Mouse (Mus musculus): ENCODE measurements around the gene Cdca7l. TPM values are rescaled to one million over a fixed set of nuclear protein-coding genes. Genes with fewer than 3 reads are reported as not detected.
"Not testable (repeated sequence)": the region's sequence is repeated elsewhere in the genome, so short reads cannot be mapped to it uniquely, and the experiment has no call there.

The Cdca7l gene
- total and polyA plus RNA-seq, 3 experiments, result 30.6 to 56.6 (median 55.1) TPM

DNA sequence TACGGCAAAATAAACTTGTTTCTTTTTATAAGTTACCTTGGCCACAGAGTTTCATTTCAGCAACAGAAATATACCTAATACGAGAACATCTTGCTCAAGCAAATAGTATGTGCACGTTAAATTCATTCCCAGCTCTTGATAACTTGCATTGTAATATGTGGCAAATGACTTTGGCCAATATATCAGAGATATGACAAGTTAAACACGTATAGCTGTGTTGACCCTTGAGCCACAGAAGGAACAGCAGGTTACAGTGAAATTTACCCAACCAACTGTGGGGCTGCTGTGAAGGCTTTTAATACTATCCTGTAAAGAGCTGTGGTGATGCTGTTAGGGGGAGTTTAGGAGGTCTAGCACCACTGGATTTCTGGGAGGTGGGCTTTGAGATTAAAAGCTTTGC lies 96.7 kb downstream of the Cdca7l start:
- in situ Hi-C loops (cut with MboI; ENCODE audit: low pct_ligation_motif_present, low pct_unique_long_range_greater_than_20kb, low sequenced_read_pairs); dilution Hi-C loops (cut with MboI; ENCODE audit: extremely low pct_ligation_motif_present, extremely low pct_unique_long_range_greater_than_20kb, low sequenced_read_pairs): not testable (repeated sequence)

DNA sequence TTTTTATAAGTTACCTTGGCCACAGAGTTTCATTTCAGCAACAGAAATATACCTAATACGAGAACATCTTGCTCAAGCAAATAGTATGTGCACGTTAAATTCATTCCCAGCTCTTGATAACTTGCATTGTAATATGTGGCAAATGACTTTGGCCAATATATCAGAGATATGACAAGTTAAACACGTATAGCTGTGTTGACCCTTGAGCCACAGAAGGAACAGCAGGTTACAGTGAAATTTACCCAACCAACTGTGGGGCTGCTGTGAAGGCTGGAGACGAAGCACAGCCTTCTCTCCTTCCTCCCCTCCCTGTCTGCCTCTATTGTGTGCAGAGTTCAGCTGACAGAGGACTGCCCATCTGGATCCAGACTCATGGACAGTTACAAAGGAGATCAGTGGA lies 97.3 kb downstream of the Cdca7l start:
- dilution Hi-C loops (cut with MboI; ENCODE audit: extremely low pct_ligation_motif_present, extremely low pct_unique_long_range_greater_than_20kb, low sequenced_read_pairs); H3K27me3 ChIP-seq (replicated peaks); H3K9me3 ChIP-seq (replicated peaks; ENCODE audit: low read length); H3K36me3 ChIP-seq (replicated peaks in 1 of 2; ENCODE audit: control insufficient read depth in 1 of 2, insufficient read depth in 1 of 2, low read length in 1 of 2); DNase-seq (ENCODE audit: extremely low read depth); H3K79me2 ChIP-seq (replicated peaks; ENCODE audit: control insufficient read depth, extremely low read depth, insufficient read depth, poor library complexity, severe bottlenecking); H3K4me1 ChIP-seq (ENCODE audit: control insufficient read depth in 1 of 2, insufficient read depth in 2 of 2); H3K4me2 ChIP-seq (ENCODE audit: insufficient read depth, low read depth, poor library complexity, severe bottlenecking); H3K4me3 ChIP-seq (replicated peaks in 1 of 3; ENCODE audit: low read depth in 2 of 3, low read length in 2 of 3, poor library complexity in 1 of 3); H3K9ac ChIP-seq (ENCODE audit: insufficient read depth, low read depth); H3K27ac ChIP-seq (ENCODE audit: insufficient read depth, low read depth); in situ Hi-C loops (cut with MboI; ENCODE audit: low pct_ligation_motif_present, low pct_unique_long_range_greater_than_20kb, low sequenced_read_pairs): not testable (repeated sequence)

More for the DNA sequence above, 96.7 kb downstream of the Cdca7l start:
- not testable (repeated sequence) for H3K9ac ChIP-seq (ENCODE audit: insufficient read depth, low read depth); H3K4me3 ChIP-seq (replicated peaks in 1 of 3; ENCODE audit: low read depth in 2 of 3, low read length in 2 of 3, poor library complexity in 1 of 3); H3K27me3 ChIP-seq (replicated peaks); H3K4me1 ChIP-seq (ENCODE audit: control insufficient read depth in 1 of 2, insufficient read depth in 2 of 2); H3K79me2 ChIP-seq (replicated peaks; ENCODE audit: control insufficient read depth, extremely low read depth, insufficient read depth, poor library complexity, severe bottlenecking); H3K4me2 ChIP-seq (ENCODE audit: insufficient read depth, low read depth, poor library complexity, severe bottlenecking); H3K36me3 ChIP-seq (replicated peaks in 1 of 2; ENCODE audit: control insufficient read depth in 1 of 2, insufficient read depth in 1 of 2, low read length in 1 of 2); DNase-seq (ENCODE audit: extremely low read depth); H3K27ac ChIP-seq (ENCODE audit: insufficient read depth, low read depth); H3K9me3 ChIP-seq (replicated peaks; ENCODE audit: low read length)

DNA sequence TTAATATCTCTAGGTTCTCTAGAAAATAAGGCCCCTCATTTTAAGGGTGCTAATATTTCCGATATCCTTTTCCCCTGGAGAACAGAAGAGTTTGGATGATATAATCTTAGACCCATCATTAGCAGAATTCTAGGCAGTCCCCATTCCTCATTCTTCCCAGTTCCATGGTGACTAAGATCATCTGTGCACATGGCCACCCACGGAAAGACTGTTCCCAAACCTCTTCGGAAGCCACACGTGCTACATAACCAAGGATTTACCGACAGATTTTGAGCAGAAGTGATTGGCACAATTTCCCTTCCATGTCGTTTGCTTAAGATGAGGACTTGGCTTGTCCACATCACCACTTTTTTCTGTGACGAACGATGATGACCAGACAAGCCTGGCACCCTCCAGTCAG lies 99.6 kb downstream of the Cdca7l start:
- no peaks in the 10 kb centered on the region for H3K36me3 ChIP-seq (replicated peaks in 1 of 2; ENCODE audit: control insufficient read depth in 1 of 2, insufficient read depth in 1 of 2, low read length in 1 of 2)
- dilution Hi-C loops (cut with MboI; ENCODE audit: extremely low pct_ligation_motif_present, extremely low pct_unique_long_range_greater_than_20kb, low sequenced_read_pairs), result no loop called here
- no peaks in the 10 kb centered on the region for H3K27me3 ChIP-seq (replicated peaks)
- no peak for TF ChIP-seq IRF4 (IDR thresholded peaks at IDR 0.05; ENCODE audit: low read depth, low read length)
- no peak for TF ChIP-seq MXI1 (IDR thresholded peaks at IDR 0.05; ENCODE audit: low read depth, low read length)
- TF ChIP-seq NELFE (IDR thresholded peaks at IDR 0.05; ENCODE audit: low read depth, low read length), result no peak
- no peak for TF ChIP-seq MYC (IDR thresholded peaks at IDR 0.05; ENCODE audit: low read depth, low read length)
- no peak for TF ChIP-seq SMC3 (IDR thresholded peaks at IDR 0.05; ENCODE audit: low read depth, low read length)
- no peak for TF ChIP-seq JUN (IDR thresholded peaks at IDR 0.05; ENCODE audit: insufficient read depth, low read depth, low read length)
- no peak for TF ChIP-seq RCOR1 (conservative IDR thresholded peaks at IDR 0.05; ENCODE audit: low read depth, low read length)
- TF ChIP-seq POLR2AphosphoS2 (IDR thresholded peaks at IDR 0.05; ENCODE audit: low read depth, low read length), result no peak
- TF ChIP-seq ZNF384 (IDR thresholded peaks at IDR 0.05; ENCODE audit: low read depth, low read length), result no peak
- TF ChIP-seq ZKSCAN1 (IDR thresholded peaks at IDR 0.05; ENCODE audit: borderline replicate concordance, low read depth, low read length), result no peak
- TF ChIP-seq EP300 (IDR thresholded peaks at IDR 0.05; ENCODE audit: low read length), result no peak
- TF ChIP-seq MEF2A (IDR thresholded peaks at IDR 0.05; ENCODE audit: borderline replicate concordance, low read depth, low read length), result no peak
- no peak for TF ChIP-seq MAX (IDR thresholded peaks at IDR 0.05; ENCODE audit: low read length)
- no peak for TF ChIP-seq UBTF (IDR thresholded peaks at IDR 0.05; ENCODE audit: low read depth, low read length)
- no peak for TF ChIP-seq MAFK (IDR thresholded peaks at IDR 0.05; ENCODE audit: insufficient replicate concordance, low read length)
- TF ChIP-seq PAX5 (IDR thresholded peaks at IDR 0.05; ENCODE audit: low read length), result no peak
- TF ChIP-seq TCF12 (IDR thresholded peaks at IDR 0.05; ENCODE audit: low read depth, low read length), result no peak
- no peak for TF ChIP-seq MAZ (IDR thresholded peaks at IDR 0.05; ENCODE audit: low read depth, low read length)
- no peak for TF ChIP-seq SIN3A (IDR thresholded peaks at IDR 0.05; ENCODE audit: low read length)
- no peak for TF ChIP-seq NRF1 (IDR thresholded peaks at IDR 0.05; ENCODE audit: low read depth, low read length)
- no peak overlapping the region for H3K9ac ChIP-seq (ENCODE audit: insufficient read depth, low read depth)
- no peak for DNase-seq (ENCODE audit: extremely low read depth)
- H3K4me2 ChIP-seq (ENCODE audit: insufficient read depth, low read depth, poor library complexity, severe bottlenecking), result no peak overlapping the region
- peaks cover 4 to 8% of the 10 kb centered on the region in 2 experiments; a peak in 3 of 4 replicates for H3K4me1 ChIP-seq (ENCODE audit: control insufficient read depth in 1 of 2, insufficient read depth in 2 of 2)
- no peak overlapping the region for H3K27ac ChIP-seq (ENCODE audit: insufficient read depth, low read depth)
- no peak overlapping the region for H3K4me3 ChIP-seq (replicated peaks in 1 of 3; ENCODE audit: low read depth in 2 of 3, low read length in 2 of 3, poor library complexity in 1 of 3)
- no peaks in the 10 kb centered on the region for H3K9me3 ChIP-seq (replicated peaks; ENCODE audit: low read length)
- no peaks in the 10 kb centered on the region for H3K79me2 ChIP-seq (replicated peaks; ENCODE audit: control insufficient read depth, extremely low read depth, insufficient read depth, poor library complexity, severe bottlenecking)
- in situ Hi-C loops (cut with MboI; ENCODE audit: low pct_ligation_motif_present, low pct_unique_long_range_greater_than_20kb, low sequenced_read_pairs), result no loop called here
